Mouse (Mus musculus): ENCODE results near the gene BC107364. TPM values are rescaled to one million over a fixed set of nuclear protein-coding genes. Genes with fewer than 3 reads are reported as not detected.
"Not testable (repeated sequence)": the region's sequence is repeated elsewhere in the genome, so short reads cannot be mapped to it uniquely, and the experiment has no call there.

The BC107364 gene
- polyA plus RNA-seq, 1 experiment from 2014 or later = not detected

DNA sequence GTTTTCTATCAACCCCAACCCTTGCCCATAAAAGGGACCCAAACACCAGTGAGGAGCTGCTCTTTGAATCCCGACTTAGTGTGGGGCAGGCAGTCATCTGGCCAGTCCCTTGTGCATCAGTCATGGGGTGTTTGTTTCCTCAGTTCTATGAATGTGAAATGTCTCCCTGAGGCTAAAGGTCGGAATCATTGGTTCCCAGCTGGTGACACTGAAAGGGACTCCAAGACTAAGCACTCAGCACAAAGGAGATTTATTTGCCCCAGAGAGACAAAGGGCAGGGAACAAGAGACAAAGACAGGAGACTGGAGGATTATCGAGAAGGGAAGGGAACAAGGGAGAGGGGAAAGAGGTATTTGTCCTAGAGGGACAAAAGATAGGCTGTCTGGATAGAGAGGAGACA lies 19.9 kb downstream of the BC107364 start:
- WGBS = 6% methylated on average over 3 of the region's 3 CpGs
- H3K9me3 ChIP-seq = no peaks in the 10 kb centered on the region
- no peaks in the 10 kb centered on the region for H3K4me1 ChIP-seq (replicated peaks)
- no peak overlapping the region for H3K4me3 ChIP-seq
- H3K36me3 ChIP-seq = no peaks in the 10 kb centered on the region
- ATAC-seq (ENCODE audit: low FRiP score, low read depth) = no peak
- no peak overlapping the region for H3K4me2 ChIP-seq
- H3K9ac ChIP-seq = no peak overlapping the region
- H3K27me3 ChIP-seq = peaks cover 25% of the 10 kb centered on the region
- H3K27ac ChIP-seq (replicated peaks) = no peak overlapping the region

DNA sequence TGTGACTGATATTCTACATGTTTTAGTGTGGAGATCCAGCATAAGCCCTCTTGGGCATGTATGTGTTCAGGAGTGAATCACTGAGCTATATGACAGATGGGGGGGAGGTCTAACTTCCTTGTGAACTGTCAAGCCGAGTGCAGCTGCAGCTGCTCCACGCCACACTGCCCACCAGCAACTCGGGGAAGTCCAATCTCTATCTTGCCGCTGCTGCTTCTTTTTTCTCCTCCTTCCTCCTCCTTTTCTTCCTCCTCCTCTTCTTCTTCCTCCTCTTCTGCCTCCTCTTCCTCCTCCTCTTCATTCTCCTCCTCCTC lies 22.3 kb downstream of the BC107364 start:
- Histone ChIP-seq H3K9ac (no peak overlapping the region), H3K27ac (replicated peaks) (no peak overlapping the region), H3K4me1 (replicated peaks) (no peaks in the 10 kb centered on the region), H3K4me2 (no peak overlapping the region), H3K27me3 (0 out of 2 replicates have a peak, but pooled peaks cover 20% of the 10 kb centered on the region), H3K4me3 (no peak overlapping the region), H3K36me3 (no peaks in the 10 kb centered on the region), H3K9me3 (no peaks in the 10 kb centered on the region)
- 73% methylated on average over 4 of the region's 4 CpGs for WGBS
- ATAC-seq (ENCODE audit: low FRiP score, low read depth) = no peak

DNA sequence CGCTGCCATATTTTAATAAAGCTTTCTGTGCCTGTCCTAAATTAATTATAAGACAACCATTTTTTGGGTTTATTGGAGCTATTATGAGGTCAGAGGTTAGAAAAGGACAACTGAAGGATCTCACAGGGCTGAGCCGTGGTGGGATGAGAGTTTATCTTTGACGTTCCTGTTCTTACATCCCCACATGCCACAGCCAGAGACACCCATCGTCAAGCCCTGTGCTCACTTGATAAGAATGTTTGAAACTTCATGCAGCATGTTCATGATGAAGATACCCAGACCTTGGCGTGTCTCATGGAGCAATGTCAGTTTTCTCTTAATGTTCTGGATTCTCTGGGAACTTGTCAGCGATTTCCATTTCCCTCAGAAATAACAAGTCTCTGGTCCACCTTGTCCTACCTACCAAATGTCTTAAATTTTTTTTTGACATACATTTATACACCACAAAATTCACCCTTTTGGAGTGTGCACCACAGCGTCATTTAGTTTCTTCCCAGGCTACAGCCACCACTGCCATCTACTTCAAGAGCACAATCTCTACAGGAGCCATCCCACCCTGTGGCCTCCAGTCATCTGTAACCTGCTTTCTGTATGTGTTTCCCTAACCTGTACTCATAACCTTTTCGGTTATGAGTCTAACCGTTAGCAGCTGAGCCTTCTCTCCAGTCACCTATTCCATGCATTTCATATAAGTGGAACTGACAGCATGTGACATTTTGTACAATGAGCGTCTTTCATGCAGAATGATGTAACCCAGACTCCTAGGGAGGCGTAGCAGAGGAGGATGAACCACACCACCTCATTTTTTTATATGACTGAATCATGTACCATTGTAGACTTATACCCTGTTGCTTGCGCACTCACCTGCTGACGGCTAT lies 22.9 kb downstream of the BC107364 start:
- Histone ChIP-seq H3K4me1 (replicated peaks) (no peaks in the 10 kb centered on the region), H3K27me3 (0 out of 2 replicates have a peak, but pooled peaks cover 15% of the 10 kb centered on the region), H3K9ac (no peak overlapping the region), H3K4me2 (no peak overlapping the region), H3K4me3 (no peak overlapping the region), H3K9me3 (no peaks in the 10 kb centered on the region), H3K36me3 (no peaks in the 10 kb centered on the region), H3K27ac (replicated peaks) (no peak overlapping the region)
- 91% methylated on average over 13 of the region's 13 CpGs for WGBS
- no peak for ATAC-seq (ENCODE audit: low FRiP score, low read depth)

DNA sequence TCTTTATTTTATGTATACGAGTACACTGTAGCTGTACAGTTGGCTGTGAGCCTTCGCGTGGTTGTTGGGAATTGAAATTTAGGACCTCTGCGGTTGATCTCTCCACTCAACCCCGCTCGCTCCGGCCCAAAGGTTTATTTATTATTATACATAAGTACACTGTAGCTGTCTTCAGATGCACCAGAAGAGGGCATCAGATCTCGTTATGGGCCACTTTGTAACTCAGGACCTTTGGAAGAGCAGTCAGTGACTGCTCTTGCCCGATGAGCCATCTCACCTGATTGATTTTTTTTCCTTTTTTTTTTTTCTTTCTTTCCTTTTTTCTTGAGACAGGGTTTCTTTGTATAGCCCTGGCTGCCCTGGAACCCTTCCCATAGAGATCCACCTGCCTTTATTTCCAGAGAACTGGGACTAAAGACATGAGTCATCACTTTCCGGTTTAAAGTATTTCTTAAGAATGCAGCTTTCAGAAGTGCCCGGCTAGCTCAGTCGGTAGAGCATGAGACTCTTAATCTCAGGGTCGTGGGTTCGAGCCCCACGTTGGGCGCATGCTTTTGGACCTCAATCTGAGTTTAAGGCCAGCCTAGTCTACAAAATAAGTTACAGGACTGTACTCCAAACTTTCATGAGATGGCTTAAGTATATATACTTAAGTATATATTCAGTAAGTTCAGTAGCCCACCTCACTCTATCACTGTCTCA lies 24.2 kb downstream of the BC107364 start:
- H3K27me3 ChIP-seq = 0 out of 2 replicates have a peak, but pooled peaks cover 18% of the 10 kb centered on the region
- peak; percentile 54; the same call in 1 of the 2 replicates for ATAC-seq (ENCODE audit: low FRiP score, low read depth)
- H3K36me3 ChIP-seq = no peaks in the 10 kb centered on the region
- H3K4me1 ChIP-seq (replicated peaks) = no peaks in the 10 kb centered on the region
- H3K9ac ChIP-seq = no peak overlapping the region
- H3K27ac ChIP-seq (replicated peaks) = no peak overlapping the region
- no peaks in the 10 kb centered on the region for H3K9me3 ChIP-seq
- 10% methylated on average over 16 of the region's 16 CpGs for WGBS
- no peak overlapping the region for H3K4me3 ChIP-seq
- H3K4me2 ChIP-seq = peak overlapping the region; percentile 17; the same call in 1 of the 2 replicates

DNA sequence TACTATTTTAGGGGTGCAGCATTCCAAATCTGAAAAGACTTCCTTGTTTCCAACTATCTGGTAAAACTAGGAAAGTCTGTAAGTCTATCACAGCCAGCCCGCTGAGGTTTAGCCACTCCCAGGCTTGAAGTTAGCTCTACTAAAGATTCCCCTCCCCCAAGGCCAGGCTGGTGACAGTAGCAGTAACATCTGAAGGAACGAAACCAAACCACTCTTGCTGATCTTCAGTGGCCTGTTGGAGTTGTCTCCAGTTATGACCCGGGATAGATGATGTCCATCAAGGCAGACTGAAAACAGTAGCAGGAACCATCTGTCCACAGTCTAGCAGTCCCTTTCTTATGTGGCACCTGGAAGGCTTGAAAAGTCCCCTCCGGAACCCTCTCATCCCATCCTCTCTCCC lies 24.8 kb downstream of the BC107364 start:
- Histone ChIP-seq H3K27ac (replicated peaks) (no peak overlapping the region), H3K36me3 (no peaks in the 10 kb centered on the region), H3K4me2 (peak overlapping the region; percentile 17; the same call in 1 of the 2 replicates), H3K4me1 (replicated peaks) (no peaks in the 10 kb centered on the region), H3K9ac (no peak overlapping the region), H3K9me3 (no peaks in the 10 kb centered on the region), H3K27me3 (peaks cover 22% of the 10 kb centered on the region), H3K4me3 (no peak overlapping the region)
- WGBS = 17% methylated on average over 4 of the region's 4 CpGs
- ATAC-seq (ENCODE audit: low FRiP score, low read depth) = no peak

DNA sequence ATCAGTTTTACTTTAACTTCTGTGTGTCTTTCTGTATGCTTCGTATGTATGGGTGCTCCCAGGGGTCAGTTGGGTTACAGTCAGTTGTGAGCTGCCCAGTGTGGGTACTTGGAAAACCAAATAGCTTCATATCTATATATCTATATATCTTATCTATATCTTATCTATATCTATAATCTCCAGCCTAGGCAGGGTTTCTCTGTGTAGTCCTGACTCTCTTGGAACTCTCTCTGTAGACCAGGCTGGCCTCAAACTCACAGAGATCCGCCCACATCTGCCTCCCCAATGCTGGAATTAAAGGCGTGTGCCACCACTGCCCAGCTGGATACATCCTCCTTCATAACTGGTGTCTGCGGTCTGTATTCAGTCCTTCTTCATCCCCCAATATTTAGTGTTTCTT lies 25.8 kb downstream of the BC107364 start:
- no peak overlapping the region for H3K4me3 ChIP-seq
- 79% methylated on average over 4 of the region's 4 CpGs for WGBS

DNA sequence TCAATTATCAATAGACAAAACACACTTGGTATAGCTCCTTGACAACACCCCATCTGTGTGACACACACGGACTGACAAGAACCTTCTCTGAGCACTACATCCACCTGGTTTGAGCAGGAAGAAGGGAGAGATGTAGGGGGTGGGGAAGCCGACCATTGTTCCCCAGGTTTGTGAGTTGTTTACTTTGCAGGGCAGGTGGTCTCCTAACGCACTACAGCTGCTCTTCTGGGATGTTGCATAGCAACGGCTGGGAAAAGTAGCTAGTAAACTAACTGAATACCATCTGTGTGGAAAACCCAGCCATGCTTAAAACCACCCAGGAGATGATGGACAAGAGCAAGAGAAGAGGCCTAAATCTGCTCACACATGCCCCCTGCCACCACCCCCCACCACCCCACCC lies 27.7 kb downstream of the BC107364 start:
- H3K4me2 ChIP-seq; H3K4me3 ChIP-seq; H3K4me1 ChIP-seq (replicated peaks); ATAC-seq (ENCODE audit: low FRiP score, low read depth); H3K27ac ChIP-seq (replicated peaks); H3K36me3 ChIP-seq; H3K9ac ChIP-seq; H3K9me3 ChIP-seq: not testable (repeated sequence)
- H3K27me3 ChIP-seq = peaks cover 28% of the 10 kb centered on the region
- WGBS = 12% methylated on average over 4 of the region's 4 CpGs

More for the DNA sequence above, 25.8 kb downstream of the BC107364 start:
- ATAC-seq (ENCODE audit: low FRiP score, low read depth) = no peak
- H3K4me1 ChIP-seq (replicated peaks) = no peaks in the 10 kb centered on the region
- H3K4me2 ChIP-seq = no peak overlapping the region
- no peak overlapping the region for H3K27ac ChIP-seq (replicated peaks)
- no peaks in the 10 kb centered on the region for H3K9me3 ChIP-seq
- no peaks in the 10 kb centered on the region for H3K36me3 ChIP-seq
- no peak overlapping the region for H3K9ac ChIP-seq
- H3K27me3 ChIP-seq = peaks cover 28% of the 10 kb centered on the region

DNA sequence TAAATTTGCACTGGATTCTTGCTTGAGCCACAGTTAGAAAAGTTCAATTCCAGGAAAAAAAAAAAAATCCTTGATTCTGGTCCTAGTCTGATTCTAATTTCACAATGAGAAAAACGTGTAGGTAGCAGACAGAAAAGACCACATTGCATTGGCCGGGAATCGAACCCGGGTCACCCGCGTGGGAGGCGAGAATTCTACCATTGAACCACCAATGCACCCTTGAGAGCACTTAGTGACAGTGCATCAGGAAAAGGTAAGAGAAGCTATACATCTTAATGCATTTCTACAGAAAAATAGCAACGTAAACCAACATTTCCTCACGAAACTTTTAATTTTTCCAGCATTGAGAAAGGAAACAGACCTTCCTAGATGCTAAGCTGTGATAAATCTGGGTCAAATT lies 28.2 kb downstream of the BC107364 start:
- Histone ChIP-seq H3K4me1 (replicated peaks) (no peaks in the 10 kb centered on the region), H3K4me3 (no peak overlapping the region), H3K4me2 (no peak overlapping the region), H3K36me3 (no peaks in the 10 kb centered on the region), H3K27ac (replicated peaks) (no peak overlapping the region), H3K9ac (no peak overlapping the region), H3K9me3 (no peaks in the 10 kb centered on the region), H3K27me3 (peaks cover 28% of the 10 kb centered on the region)
- WGBS = 21% methylated on average over 9 of the region's 9 CpGs
- ATAC-seq (ENCODE audit: low FRiP score, low read depth) = no peak

DNA sequence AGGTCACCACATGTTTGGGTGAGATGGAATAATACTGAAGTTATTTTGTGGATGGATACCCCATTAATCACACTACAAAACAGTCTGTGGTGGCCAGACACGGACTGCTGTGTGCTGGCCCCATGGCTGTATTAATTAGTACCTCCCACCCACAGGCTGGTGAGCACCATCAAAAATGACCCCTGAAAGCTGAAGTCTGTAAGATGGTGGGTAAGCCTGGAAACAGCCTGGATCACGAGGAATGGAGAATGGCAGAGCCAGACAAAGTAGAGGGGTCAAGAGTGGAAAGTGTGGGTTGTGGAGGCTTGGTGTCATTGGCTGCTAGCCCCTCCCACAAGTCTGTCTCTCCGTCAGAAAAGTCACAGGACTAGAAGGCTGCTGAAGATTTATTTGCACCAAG lies 31.3 kb downstream of the BC107364 start:
- 54% methylated on average over 3 of the region's 3 CpGs for WGBS
- Histone ChIP-seq H3K27ac (replicated peaks) (no peak overlapping the region), H3K4me3 (no peak overlapping the region), H3K4me1 (replicated peaks) (no peaks in the 10 kb centered on the region), H3K9me3 (no peaks in the 10 kb centered on the region), H3K9ac (no peak overlapping the region), H3K36me3 (no peaks in the 10 kb centered on the region), H3K27me3 (peaks cover 16% of the 10 kb centered on the region), H3K4me2 (no peak overlapping the region)
- no peak for ATAC-seq (ENCODE audit: low FRiP score, low read depth)

DNA sequence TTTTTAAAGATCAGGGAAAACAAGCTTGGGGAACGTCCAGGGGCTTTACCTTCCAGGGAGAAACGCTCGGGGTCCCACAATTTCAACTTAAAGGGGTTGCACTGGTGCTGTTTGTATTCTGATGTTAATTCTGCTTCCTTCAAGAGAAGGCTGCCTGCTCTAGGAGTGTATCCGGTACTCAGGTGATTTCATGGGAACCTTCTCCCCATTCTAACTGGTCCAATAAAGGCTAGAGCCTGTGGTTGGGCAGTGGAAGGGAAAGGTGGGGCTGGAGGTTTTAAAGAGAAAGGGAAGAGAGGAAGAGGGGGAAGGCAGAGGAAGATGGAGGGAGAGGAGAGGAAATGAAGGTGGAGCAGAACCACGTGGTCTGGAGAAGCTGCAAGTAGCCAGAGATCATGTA lies 33.2 kb downstream of the BC107364 start:
- H3K9ac ChIP-seq; H3K27ac ChIP-seq (replicated peaks); H3K9me3 ChIP-seq; H3K4me3 ChIP-seq; H3K4me1 ChIP-seq (replicated peaks); H3K4me2 ChIP-seq; ATAC-seq (ENCODE audit: low FRiP score, low read depth); H3K36me3 ChIP-seq: not testable (repeated sequence)
- 67% methylated on average over 5 of the region's 5 CpGs for WGBS
- H3K27me3 ChIP-seq = peaks cover 13% of the 10 kb centered on the region

DNA sequence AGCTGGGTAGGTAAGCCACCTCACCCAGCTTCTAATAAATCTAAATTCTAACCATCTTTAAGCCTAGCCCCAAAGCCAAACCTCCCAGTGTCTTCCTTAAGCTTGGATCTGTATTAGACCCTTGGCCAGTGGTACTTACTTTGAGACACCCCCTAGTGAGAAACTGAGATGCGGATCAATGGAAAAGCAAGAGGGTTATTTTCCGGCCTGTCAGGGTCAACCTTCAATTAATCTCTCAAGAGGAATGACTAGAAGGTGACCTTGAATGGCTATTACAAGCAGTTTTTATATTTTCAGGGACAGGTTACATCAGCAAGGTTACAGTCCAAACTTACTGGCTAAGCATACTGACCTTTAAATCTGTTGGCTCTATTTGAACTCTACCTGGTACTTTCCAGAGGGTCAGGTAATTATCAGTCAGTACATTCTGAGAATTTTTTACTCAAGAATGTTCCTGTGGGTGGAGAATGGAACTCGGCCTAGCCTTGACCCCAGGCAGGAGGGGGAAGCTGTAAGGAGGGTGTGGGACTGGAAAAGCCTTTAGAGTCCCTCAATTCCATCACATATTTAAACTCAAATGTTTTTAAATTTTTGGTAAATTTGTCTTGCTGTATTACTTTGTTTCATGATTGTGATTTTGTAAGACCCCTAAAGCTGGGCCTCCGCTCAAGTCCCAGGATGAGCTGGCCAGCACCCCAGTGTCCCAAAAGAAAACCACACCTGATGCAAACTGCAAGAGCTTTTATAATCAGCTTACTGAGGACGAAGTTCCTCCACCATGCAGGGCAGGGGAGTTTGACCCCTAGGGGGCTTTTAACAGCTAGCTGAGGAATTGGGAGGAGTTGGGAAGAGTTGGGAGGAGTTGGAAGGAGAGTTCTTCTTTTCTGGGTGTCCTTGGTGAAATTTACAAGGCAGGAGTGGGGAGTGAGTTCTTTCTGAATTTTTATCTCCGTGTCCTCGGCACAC lies 34.0 kb downstream of the BC107364 start:
- H3K27ac ChIP-seq (replicated peaks) = no peak overlapping the region
- H3K9ac ChIP-seq = no peak overlapping the region
- peaks cover 14% of the 10 kb centered on the region for H3K27me3 ChIP-seq
- H3K4me3 ChIP-seq = no peak overlapping the region
- no peak overlapping the region for H3K4me2 ChIP-seq
- no peaks in the 10 kb centered on the region for H3K9me3 ChIP-seq
- WGBS = 73% methylated on average over 7 of the region's 7 CpGs
- H3K4me1 ChIP-seq (replicated peaks) = 0 out of 2 replicates have a peak, but pooled peaks cover 4% of the 10 kb centered on the region
- no peaks in the 10 kb centered on the region for H3K36me3 ChIP-seq
- no peak for ATAC-seq (ENCODE audit: low FRiP score, low read depth)

Data from hindbrain, embryonic 15.5 days (tissue).